Mouse (Mus musculus) thymus, postnatal 14 days (tissue): ENCODE results near the gene Hoxd12.

Source experiments
- DNase-seq: peaks from one replicate; pipeline ENCODE4 v3.0.0; 2021

The Hoxd12 gene

GRCm38 (mm10) chr2:74674881-74675665 lies at the start of gene Hoxd12:
Gene Hoxd12 (plus strand): TSS chr2:74675013.
- no peak for DNase-seq

DNA sequence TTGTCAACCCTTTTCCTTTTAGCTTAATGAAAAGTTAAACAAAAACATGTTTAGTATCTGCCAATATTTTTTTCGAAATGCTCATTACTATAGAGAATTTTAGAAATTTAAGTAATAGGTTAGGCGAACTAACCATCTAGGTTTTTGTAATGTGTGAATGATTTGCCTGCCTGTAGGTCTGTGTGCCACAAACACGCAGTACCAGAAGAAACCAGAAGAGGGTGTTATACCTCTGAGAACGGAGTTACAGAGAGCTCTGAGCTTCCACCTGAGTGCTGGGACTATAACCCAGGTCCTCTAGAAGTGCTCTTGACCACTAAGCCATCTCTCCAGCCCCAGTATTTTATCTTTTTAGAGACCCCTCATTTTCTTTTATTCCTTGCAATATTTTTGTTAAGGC lies 39.4 kb upstream of the Hoxd12 start:
- no peak for DNase-seq

- DNase-seq, result no peak
These were observed 32.4 kb upstream of the Hoxd12 start for GRCm38 (mm10) chr2:74642431-74642830.

DNA sequence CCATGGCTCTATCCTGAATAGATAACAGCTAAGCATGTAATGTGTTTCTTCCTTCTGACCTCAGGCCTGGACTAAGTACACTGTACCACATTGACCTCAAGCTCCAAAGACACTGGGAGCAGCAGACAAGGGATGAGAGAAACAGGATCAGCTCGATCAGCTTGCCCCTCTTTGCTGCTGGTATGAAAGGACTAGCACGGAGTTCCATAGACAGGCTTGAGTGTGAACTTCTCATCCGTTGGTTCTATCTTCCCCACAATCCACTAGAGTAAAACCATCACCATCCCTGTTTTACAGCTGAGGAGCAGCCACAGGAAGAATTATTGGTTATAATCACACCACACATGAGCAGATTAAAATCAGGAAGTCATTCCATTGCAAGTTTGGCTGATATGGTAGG lies 29.2 kb upstream of the Hoxd12 start:
- no peak for DNase-seq

GRCm38 (mm10) chr2:74647082-74647864 lies 27.5 kb upstream of the Hoxd12 start:
- no peak for DNase-seq

- no peak for DNase-seq
These were observed 21.8 kb upstream of the Hoxd12 start for GRCm38 (mm10) chr2:74652996-74653340.

- no peak for DNase-seq
These were observed 20.9 kb upstream of the Hoxd12 start for GRCm38 (mm10) chr2:74653781-74654535.

DNA sequence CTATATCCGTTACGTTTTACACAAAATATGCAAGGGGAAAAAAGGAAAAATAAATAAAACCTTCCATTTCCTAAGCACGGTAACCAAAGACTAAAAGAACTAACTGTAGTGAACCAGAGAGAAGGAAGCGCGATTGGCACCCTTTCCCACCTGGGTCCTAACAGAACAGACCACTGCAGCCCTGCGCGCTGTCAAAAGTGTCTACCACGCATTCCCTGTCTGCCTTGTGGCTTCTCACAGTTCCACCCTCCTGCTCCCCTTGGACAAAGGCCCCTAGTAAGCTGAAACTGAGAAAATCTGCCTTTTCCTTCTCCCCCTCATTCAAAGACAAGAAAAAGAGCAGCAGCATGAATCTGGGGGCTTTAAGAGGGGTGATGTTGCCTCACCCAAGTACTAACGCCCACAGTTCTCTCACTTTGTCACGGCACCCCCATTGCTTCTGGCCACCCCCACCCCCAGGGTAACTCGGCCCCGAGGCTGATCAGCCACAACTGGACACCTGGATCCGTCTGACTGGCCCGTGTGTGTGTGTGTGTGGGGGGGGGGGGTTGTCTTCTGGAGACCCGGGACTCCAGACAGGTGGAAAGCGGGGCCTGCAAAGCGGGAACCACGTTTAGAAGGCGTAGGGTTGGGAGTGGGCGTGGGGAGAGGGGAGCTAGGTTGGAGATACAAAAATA lies 19.9 kb upstream of the Hoxd12 start:
- DNase-seq, result no peak

DNA sequence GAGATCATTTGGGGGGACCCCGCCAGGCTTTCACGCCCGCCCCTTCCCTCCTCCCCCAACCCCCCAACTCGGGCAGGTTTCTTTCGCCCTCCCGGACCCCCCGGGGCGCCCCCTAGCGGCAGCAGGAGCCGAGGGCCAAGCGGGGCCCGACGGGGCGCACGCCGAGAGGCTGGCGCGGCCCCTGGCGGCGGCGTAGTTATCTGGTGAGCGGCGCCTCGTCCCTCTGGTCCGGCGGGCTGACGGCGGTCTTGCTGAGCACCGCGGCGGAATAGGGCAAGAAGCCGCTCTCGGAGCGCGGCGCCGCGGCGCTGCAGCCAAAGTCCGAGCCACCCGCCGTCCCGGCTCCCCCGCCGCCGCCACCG lies 19.4 kb upstream of the Hoxd12 start:
- DNase-seq, result peak; percentile 39

GRCm38 (mm10) chr2:74655821-74656631 lies 18.8 kb upstream of the Hoxd12 start:
- DNase-seq, result peak; percentile 32

DNA sequence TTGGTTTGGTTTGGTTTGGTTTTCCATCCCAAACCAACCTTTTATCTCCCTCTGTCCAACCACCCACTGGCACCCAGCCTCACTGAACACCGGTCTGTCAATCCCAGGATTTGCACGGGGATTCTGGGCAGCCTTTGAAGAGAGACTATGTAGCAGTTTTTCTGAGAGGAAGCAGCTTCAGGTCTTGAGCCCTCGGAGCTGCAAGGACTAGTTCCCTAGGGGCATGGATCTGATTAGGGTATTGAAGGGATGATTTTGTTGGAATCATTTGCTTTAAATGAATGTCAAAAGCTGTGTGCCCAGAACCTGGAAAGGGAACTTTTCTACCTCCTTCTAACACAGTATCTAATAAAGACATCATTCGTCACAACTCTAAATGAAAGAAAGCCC lies 18.2 kb upstream of the Hoxd12 start:
- DNase-seq, result no peak

GRCm38 (mm10) chr2:74657251-74658023 lies 17.4 kb upstream of the Hoxd12 start:
- DNase-seq, result peak; percentile 33

DNA sequence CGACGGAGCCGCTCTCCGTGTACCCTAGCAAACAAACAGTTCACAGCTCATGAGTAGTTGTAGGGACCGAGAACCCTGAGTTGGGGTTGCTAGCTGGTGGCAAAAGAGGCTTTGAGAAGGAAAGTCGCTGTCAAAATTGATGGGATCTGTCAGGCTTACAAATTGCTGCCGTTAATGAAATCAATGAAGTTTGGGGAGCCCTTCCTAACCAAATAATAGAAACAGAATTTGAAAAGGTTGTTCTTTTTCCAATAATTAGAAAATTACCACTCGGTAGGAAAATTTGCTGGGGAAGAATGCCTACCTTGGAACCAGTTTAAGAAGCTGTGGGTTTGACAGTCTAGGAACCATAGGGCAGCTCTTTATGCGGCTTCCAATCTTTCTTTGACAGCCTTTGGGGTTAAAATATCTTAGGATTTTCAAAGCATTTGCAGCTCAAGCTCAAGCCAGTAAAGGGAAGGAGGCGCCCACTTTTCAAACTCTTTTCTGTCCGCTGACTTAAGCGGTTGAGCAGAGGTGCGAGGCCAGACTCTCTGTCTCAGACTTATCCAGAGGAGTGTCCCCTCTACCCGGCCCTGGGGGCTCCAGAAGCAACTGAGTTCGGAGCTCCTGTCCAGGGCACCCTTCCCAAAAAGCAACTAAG lies 16.7 kb upstream of the Hoxd12 start:
- no peak for DNase-seq

DNA sequence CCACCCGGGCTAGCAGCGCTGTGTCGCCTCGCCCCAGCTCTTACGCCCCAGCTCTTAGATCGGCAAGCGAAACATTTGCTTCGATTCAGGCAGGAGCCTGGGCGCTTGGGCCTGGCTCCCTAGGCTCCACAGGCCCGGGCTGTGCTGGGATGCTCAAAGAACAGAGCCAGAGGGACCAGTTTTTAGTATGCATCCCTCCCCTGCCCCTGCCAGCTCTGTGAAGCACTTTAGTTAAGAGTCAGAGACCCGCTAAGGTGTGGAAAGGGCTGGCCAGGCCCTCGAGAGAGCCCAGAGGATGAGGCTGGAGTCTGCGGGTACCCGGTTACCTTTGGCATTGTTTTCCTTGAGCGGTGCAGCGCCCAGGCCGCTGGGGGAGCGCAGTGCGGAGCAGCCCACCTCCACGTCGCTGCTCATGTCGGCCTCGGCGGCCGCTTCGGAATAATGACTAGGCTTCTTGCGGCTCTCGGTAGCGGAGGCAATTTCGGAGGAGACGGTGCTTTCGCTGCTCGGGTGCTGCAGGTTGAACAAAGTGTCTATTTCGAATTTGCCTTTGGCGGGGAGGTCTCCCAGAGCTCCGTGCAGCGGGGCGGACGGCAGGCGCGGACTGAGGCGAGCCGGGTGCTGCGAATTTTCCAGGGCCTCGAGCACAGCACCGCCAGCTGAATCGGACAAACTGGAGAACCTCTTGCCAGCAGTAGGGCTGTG lies 16.0 kb upstream of the Hoxd12 start:
- DNase-seq, result no peak

GRCm38 (mm10) chr2:74659507-74660005 lies 15.3 kb upstream of the Hoxd12 start, which contains the start of gene Evx2:
Gene Evx2 (minus strand): TSS chr2:74659557.
- DNase-seq, result no peak

DNA sequence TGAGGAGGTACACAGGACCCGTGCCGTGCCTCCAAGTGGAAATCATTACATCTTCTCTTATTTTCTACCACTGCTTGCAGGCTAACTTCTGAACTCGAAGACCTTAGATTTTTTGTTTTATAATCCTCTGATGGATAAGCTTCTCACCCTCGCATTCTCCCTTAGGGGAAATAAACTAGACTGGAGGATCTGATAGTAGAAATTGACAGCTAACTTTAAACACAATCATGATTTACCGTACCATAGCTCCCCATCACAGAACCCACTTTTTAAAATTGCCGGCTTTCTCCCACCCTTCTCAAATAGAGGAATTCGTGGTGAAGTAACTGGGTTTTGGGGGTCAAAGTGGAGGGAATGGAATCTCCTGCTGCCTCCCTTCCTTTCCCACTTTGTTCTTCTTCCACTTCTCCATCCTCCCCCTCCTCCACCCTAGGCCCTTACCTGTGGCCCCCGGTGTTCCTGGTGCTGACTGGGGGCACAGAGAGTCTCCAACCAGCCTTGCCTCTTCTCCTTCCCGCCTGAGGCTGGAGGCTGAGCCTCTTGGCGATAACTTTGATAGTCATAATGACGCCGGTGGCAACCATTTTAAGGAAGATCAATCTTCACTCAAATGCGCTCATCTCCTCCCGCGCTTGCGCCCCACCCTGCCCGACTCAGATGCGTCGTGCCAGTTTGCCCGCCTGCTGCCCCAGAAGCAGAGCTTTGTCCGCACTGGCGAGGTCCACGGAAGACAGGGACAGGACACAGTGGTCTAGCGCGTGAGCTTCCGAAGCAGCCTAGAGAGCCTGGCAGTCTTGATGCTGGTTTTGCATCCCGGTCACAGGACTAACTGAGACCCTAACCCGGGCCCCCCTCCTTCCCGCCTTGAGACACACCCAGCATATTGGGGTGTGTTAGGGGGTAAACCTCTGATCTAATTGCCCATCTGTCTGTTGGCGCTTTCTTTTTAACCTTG lies 14.1 kb upstream of the Hoxd12 start:
- no peak for DNase-seq

- DNase-seq, result peak; percentile 37
These were observed 13.1 kb upstream of the Hoxd12 start for GRCm38 (mm10) chr2:74661685-74662084.

DNA sequence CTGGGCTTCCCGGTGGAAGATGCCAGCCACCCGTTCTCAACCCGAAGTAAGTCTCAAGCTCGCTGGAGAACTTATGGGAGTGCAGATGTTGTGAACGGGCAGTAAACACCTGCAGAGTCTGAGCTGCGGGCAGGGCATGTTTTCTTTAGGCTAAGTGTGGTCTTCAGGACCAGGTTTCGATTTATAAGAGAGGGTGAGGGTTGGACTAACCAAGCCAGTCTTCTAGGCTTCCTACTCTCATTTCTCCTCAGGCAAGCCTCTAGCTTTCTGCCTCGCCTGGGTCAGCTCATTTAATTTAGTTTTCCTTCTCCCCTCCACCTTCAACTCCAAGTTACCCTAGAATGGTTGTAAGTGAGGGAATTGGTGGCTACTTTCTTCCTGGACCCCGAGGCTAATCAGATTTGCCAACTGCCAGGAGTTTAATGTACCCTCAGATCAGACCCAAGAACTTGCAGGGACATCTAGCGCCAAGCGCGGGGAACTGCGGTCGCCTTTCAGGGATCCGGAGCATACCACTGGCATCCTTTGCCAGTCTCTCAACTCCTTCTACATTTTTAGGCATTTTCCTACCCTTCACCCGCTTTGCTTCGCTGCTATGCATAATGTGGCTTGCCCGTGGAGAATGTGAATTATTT lies 11.4 kb upstream of the Hoxd12 start:
- DNase-seq, result no peak
